Mouse (Mus musculus): ENCODE measurements at regions not wholly inside any gene's neighbourhood (a gene's known extent, or its start where the extent isn't known, plus 50 kb on each side); places are given as distances from the start of the nearest gene placed in this dataset.

DNA sequence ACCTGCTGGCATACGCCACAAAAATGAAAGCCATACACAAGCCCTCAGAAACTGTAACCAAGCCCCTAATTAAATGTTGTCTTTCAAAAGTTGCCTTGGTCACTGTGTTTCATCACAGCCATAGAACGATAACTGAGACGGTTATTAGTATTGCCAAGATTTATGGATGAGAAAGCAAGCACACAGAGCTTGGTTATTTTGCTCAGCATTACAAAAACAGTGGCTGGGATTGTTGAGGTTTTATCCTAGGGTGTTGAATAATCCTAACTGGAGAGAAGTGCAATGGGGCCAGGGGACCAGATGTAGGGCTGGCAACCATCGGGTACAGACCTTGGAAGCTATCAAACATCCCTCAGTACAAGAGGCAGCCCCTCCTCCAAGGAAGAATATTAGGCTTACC is 106.4 kb upstream of the Rcn1 start:
- TF ChIP-seq ZNF384 (IDR thresholded peaks at IDR 0.05; ENCODE audit: low read depth, low read length) (no peak), MAFK (IDR thresholded peaks at IDR 0.05; ENCODE audit: insufficient read depth, low read depth, low read length) (no peak), CHD2 (IDR thresholded peaks at IDR 0.05; ENCODE audit: low read depth, low read length) (no peak)
